ENCODE assay signal across 9 mouse cellular contexts in genomic region chr15:77816601-77816950, GRCm38 (mm10). TPM values are rescaled to one million over a fixed set of nuclear protein-coding genes. Genes with fewer than 3 reads are reported as not detected.
DNase-seq lines count a peak whose midpoint lies in the region; ATAC-seq and TF ChIP-seq lines count a peak whose summit lies in the region.
"Had no signal": no experiment of that assay in that cellular context is flagged by ENCODE, and none has a peak within 500 bp of the region (broad histone marks: within the 10 kb centered on the region; RNA-seq: fewer than 3 reads in every experiment).

No protein-coding gene starts in this region.

- H3K36me3 ChIP-seq in heart, embryonic 10.5 days = peaks cover 22% of the 10 kb centered on the region
- peaks cover 3% of the 10 kb centered on the region for H3K36me3 ChIP-seq in lung, embryonic 16.5 days (ENCODE audit: control insufficient read depth, insufficient read depth, low read length)
- H3K36me3 ChIP-seq in embryonic facial prominence, embryonic 13.5 days = peaks cover 14% of the 10 kb centered on the region
- H3K36me3 ChIP-seq in liver, postnatal 0 days (replicated peaks; ENCODE audit: insufficient read depth, low read length) = peaks cover 31% of the 10 kb centered on the region

- WGBS in heart, embryonic 10.5 days = 37% methylated on average over 4 of the region's 4 CpGs
- WGBS in lung, embryonic 16.5 days = 27% methylated on average over 4 of the region's 4 CpGs
- 72% methylated on average over 4 of the region's 4 CpGs for WGBS in embryonic facial prominence, embryonic 13.5 days
- 46% methylated on average over 4 of the region's 4 CpGs for WGBS in liver, postnatal 0 days (ENCODE audit: insufficient replicate concordance)

- peak overlapping the region; percentile 10; the same call in 1 of the 2 replicates for H3K4me2 ChIP-seq in lung, embryonic 16.5 days (ENCODE audit: low read depth, low read length)
- no peak overlapping the region for H3K4me2 ChIP-seq in embryonic facial prominence, embryonic 13.5 days
- H3K4me2 ChIP-seq in liver, postnatal 0 days (ENCODE audit: low read depth, low read length) = peak overlapping the region; percentile 44
- H3K4me2 ChIP-seq: midbrain, embryonic 11.5 days had no signal

- peaks cover 97% of the 10 kb centered on the region for H3K4me1 ChIP-seq in heart, embryonic 10.5 days
- peaks cover 75% of the 10 kb centered on the region for H3K4me1 ChIP-seq in lung, embryonic 16.5 days (replicated peaks; ENCODE audit: control insufficient read depth, insufficient read depth, low read length)
- H3K4me1 ChIP-seq in embryonic facial prominence, embryonic 13.5 days = peaks cover 77% of the 10 kb centered on the region
- H3K4me1 ChIP-seq in liver, postnatal 0 days (ENCODE audit: insufficient read depth) = peaks cover 67% of the 10 kb centered on the region

- no peak for TF ChIP-seq EP300 in liver, postnatal 0 days (IDR thresholded peaks at IDR 0.05; ENCODE audit: low read depth)

- no peak for DNase-seq in heart, embryonic 10.5 days (ENCODE audit: low spot score)
- DNase-seq in heart, adult 9 months (ENCODE audit: low spot score in 2 of 2) = no peak
- DNase-seq in lung, postnatal 25 days (ENCODE audit: low spot score) = no peak
- no peak for DNase-seq in liver, postnatal 0 days
- no peak for DNase-seq in gastrocnemius, adult 8-10 months (ENCODE audit: low spot score in 2 of 2)
- no peak for DNase-seq in gastrocnemius, adult 18-20 months (ENCODE audit: low spot score)

- no peak overlapping the region for H3K4me3 ChIP-seq in heart, embryonic 10.5 days
- no peak overlapping the region for H3K4me3 ChIP-seq in lung, embryonic 16.5 days (ENCODE audit: low read length)
- no peak overlapping the region for H3K4me3 ChIP-seq in embryonic facial prominence, embryonic 13.5 days
- H3K4me3 ChIP-seq in liver, postnatal 0 days (ENCODE audit: low read depth, low read length) = no peak overlapping the region

- H3K9ac ChIP-seq in lung, embryonic 16.5 days (ENCODE audit: low read length) = peak overlapping the region; percentile 33; the same call in 1 of the 2 replicates
- H3K9ac ChIP-seq in embryonic facial prominence, embryonic 13.5 days = peak overlapping the region; percentile 41; the same call in 1 of the 2 replicates
- peak overlapping the region; percentile 39; the same call in 1 of the 2 replicates for H3K9ac ChIP-seq in liver, postnatal 0 days (replicated peaks)

- peak overlapping the region; percentile 84 for H3K27ac ChIP-seq in heart, embryonic 10.5 days
- H3K27ac ChIP-seq in lung, embryonic 16.5 days (ENCODE audit: low read length) = peak overlapping the region; percentile 89
- H3K27ac ChIP-seq in embryonic facial prominence, embryonic 13.5 days = peak overlapping the region; percentile 73
- peak overlapping the region; percentile 59 for H3K27ac ChIP-seq in liver, postnatal 0 days (ENCODE audit: low read depth)

- no peak for ATAC-seq in lung, embryonic 16.5 days (ENCODE audit: low read depth)
- ATAC-seq in embryonic facial prominence, embryonic 13.5 days (ENCODE audit: insufficient number of reproducible peaks, insufficient read depth, low FRiP score, low TSS enrichment, low read depth) = no peak
- no peak for ATAC-seq in liver, postnatal 0 days

- TF ChIP-seq CTCF in liver, postnatal 0 days (IDR thresholded peaks at IDR 0.05; ENCODE audit: low read depth) = no peak

- no peaks in the 10 kb centered on the region for H3K27me3 ChIP-seq in heart, embryonic 10.5 days (ENCODE audit: insufficient read depth, poor library complexity, severe bottlenecking)
- H3K27me3 ChIP-seq in lung, embryonic 16.5 days (ENCODE audit: control insufficient read depth, insufficient read depth, low read depth, low read length) = no peaks in the 10 kb centered on the region
- no peaks in the 10 kb centered on the region for H3K27me3 ChIP-seq in embryonic facial prominence, embryonic 13.5 days
- no peaks in the 10 kb centered on the region for H3K27me3 ChIP-seq in liver, postnatal 0 days (ENCODE audit: insufficient read depth, low read length)

- no peaks in the 10 kb centered on the region for H3K9me3 ChIP-seq in heart, embryonic 10.5 days
- no peaks in the 10 kb centered on the region for H3K9me3 ChIP-seq in lung, embryonic 16.5 days (ENCODE audit: control insufficient read depth, low read length)
- no peaks in the 10 kb centered on the region for H3K9me3 ChIP-seq in embryonic facial prominence, embryonic 13.5 days
- H3K9me3 ChIP-seq in liver, postnatal 0 days (ENCODE audit: low read length) = no peaks in the 10 kb centered on the region

RNA-seq across cellular contexts. Expression of gene Myh9, which starts 25.4 kb away (rescaled TPM):
- polyA plus RNA-seq in heart, embryonic 10.5 days (2016; fragmentation: Nextera tagmentation; extraction: Ambion mirVana) = 34.5 and 37.5 TPM in 2 replicates
- 71.7 and 77.6 TPM in 2 replicates for polyA plus RNA-seq in lung, embryonic 16.5 days (2015; fragmentation: Nextera tagmentation; extraction: Ambion mirVana)
- polyA plus RNA-seq in embryonic facial prominence, embryonic 13.5 days (2015; fragmentation: Nextera tagmentation; extraction: Ambion mirVana) = 36.2 and 41.0 TPM in 2 replicates
- polyA plus RNA-seq in liver, postnatal 0 days (2015; fragmentation: Nextera tagmentation; extraction: Ambion mirVana) = 17.7 and 22.4 TPM in 2 replicates
- 10 to 100 TPM; 33.4 to 51.3 (median 39.4) TPM for total RNA-seq in gastrocnemius, adult 8-10 months (2022)
- 10 to 100 TPM; 42.8 to 63.0 TPM for total RNA-seq in gastrocnemius, adult 18-20 months (2021)

RNA-seq across cellular contexts. Expression of gene Apol8, which starts 59.8 kb away (rescaled TPM):
- 0.16 and 0.52 TPM in 2 replicates for polyA plus RNA-seq in heart, embryonic 10.5 days (2016; fragmentation: Nextera tagmentation; extraction: Ambion mirVana)
- polyA plus RNA-seq in lung, embryonic 16.5 days (2015; fragmentation: Nextera tagmentation; extraction: Ambion mirVana) = 0.10 and 0.20 TPM in 2 replicates
- polyA plus RNA-seq in embryonic facial prominence, embryonic 13.5 days (2015; fragmentation: Nextera tagmentation; extraction: Ambion mirVana) = 0.22 and 0.32 TPM in 2 replicates
- polyA plus RNA-seq in liver, postnatal 0 days (2015; fragmentation: Nextera tagmentation; extraction: Ambion mirVana) = 7.7 and 9.8 TPM in 2 replicates
- under 1 TPM in 2 of 4 experiments, not detected in 2; 0.63 to 0.86 TPM for total RNA-seq in gastrocnemius, adult 8-10 months (2022)
- under 1 TPM; 0.07 to 0.73 TPM for total RNA-seq in gastrocnemius, adult 18-20 months (2021)
